Mouse (Mus musculus) hindbrain, embryonic 13.5 days (tissue): ENCODE measurements around the gene Swap70. TPM values are rescaled to one million over a fixed set of nuclear protein-coding genes. Genes with fewer than 3 reads are reported as not detected.

Experiments
- ATAC-seq: fragments of 200-750 bp; cut with Nextera tagmentation; 2 replicates; pipeline ENCODE4 v1.8.0; 2017; ENCODE audit warnings: moderate TSS enrichment; ENCODE audit not compliant: low FRiP score
- H3K27ac ChIP-seq: fragments of 300-500 bp; sonication (generic); 2 replicates; pipeline ENCODE4 v1.5.1; 2015; ENCODE audit warnings: inconsistent platforms, mild to moderate bottlenecking, moderate library complexity
- H3K27me3 ChIP-seq: fragments of 300-500 bp; sonication (generic); 2 replicates; pipeline ENCODE4 v1.6.1; 2015; ENCODE audit warnings: mild to moderate bottlenecking, inconsistent platforms
- H3K36me3 ChIP-seq: fragments of 300-500 bp; sonication (generic); 2 replicates; pipeline ENCODE4 v1.6.1; 2015; ENCODE audit warnings: mild to moderate bottlenecking, inconsistent platforms
- H3K4me1 ChIP-seq: fragments of 300-500 bp; sonication (generic); replicated peaks from 2 replicates; pipeline ENCODE4 v1.6.1; 2015; ENCODE audit warnings: inconsistent platforms
- H3K4me2 ChIP-seq: fragments of 300-500 bp; sonication (generic); 2 replicates; pipeline ENCODE4 v1.6.1; 2015; ENCODE audit warnings: inconsistent platforms, mild to moderate bottlenecking, moderate library complexity
- H3K4me3 ChIP-seq: fragments of 300-500 bp; sonication (generic); 2 replicates; pipeline ENCODE4 v1.5.1; 2015; ENCODE audit warnings: mild to moderate bottlenecking, inconsistent platforms
- H3K9ac ChIP-seq: fragments of 300-500 bp; sonication (generic); 2 replicates; pipeline ENCODE4 v1.6.1; 2015; ENCODE audit warnings: mild to moderate bottlenecking, inconsistent platforms
- H3K9me3 ChIP-seq: fragments of 300-500 bp; sonication (generic); 2 replicates; pipeline ENCODE4 v1.6.1; 2016; ENCODE audit warnings: inconsistent platforms
- WGBS: fragments of 180-500 bp; shearing (Covaris S2); methylation state at CpG from one replicate; pipeline ENCODE4 v1.1.7; 2015; 5-methylcytosine and 5-hydroxymethylcytosine counted together
- polyA plus RNA-seq: library from polyadenylated mRNA; unstranded; fragments of >200 nt; fragmentation: Nextera tagmentation; extraction: Ambion mirVana; gene quantifications from 2 replicates; pipeline ENCODE4 v1.2.1, GENCODE M21; 2015

Gene Swap70
- polyA plus RNA-seq, 1 experiment from 2014 or later = 11.2 TPM

DNA sequence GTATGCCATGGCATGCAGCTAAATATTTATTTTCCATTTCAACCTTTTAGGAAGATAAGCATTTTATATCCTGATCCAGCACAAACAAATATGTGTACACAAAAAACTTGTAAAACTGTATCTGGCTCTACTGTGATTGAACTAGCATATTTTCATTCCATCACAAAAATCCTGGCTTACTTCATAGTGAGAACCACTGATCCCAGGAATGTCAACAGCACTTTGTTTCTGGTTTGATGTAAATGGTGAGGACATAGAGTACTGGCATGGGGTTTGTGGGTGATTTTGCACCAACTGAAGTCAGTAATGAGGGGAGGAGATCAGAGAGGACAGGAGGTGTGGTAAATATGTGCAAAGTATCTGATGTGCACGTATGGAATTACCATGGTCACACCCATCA, 41.1 kb downstream of the Swap70 start:
- Histone ChIP-seq H3K4me3 (no peak overlapping the region), H3K27ac (no peak overlapping the region), H3K27me3 (no peaks in the 10 kb centered on the region), H3K9me3 (no peaks in the 10 kb centered on the region), H3K36me3 (no peaks in the 10 kb centered on the region), H3K9ac (no peak overlapping the region), H3K4me2 (no peak overlapping the region), H3K4me1 (no peaks in the 10 kb centered on the region)
- WGBS = 67% methylated on average over 1 of the region's 1 CpGs
- no peak for ATAC-seq

DNA sequence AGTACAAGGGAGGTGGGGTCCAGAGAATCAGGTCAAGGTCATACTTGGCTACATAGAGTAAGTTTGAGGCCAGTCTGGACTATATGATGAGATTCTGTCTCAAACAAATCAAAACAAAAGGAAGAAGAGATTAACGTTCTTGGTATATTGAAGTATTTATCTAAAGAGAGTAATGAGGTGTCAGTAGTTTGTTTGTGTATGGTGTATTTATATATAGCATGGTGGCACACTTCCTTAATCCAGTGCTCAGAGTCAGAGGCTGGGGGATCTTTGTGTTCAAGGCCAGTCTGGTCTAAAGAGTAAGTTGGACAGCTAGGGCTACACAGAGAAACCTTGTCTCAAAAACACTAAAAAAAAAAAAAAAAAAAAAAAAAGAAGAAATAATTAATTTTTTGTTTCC, 42.0 kb downstream of the Swap70 start:
- WGBS = 82% methylated on average over 1 of the region's 1 CpGs
- H3K36me3 ChIP-seq = no peaks in the 10 kb centered on the region
- no peaks in the 10 kb centered on the region for H3K27me3 ChIP-seq
- no peaks in the 10 kb centered on the region for H3K9me3 ChIP-seq
- no peak overlapping the region for H3K9ac ChIP-seq
- H3K4me1 ChIP-seq = no peaks in the 10 kb centered on the region
- no peak overlapping the region for H3K4me3 ChIP-seq
- no peak for ATAC-seq
- no peak overlapping the region for H3K4me2 ChIP-seq
- no peak overlapping the region for H3K27ac ChIP-seq

DNA sequence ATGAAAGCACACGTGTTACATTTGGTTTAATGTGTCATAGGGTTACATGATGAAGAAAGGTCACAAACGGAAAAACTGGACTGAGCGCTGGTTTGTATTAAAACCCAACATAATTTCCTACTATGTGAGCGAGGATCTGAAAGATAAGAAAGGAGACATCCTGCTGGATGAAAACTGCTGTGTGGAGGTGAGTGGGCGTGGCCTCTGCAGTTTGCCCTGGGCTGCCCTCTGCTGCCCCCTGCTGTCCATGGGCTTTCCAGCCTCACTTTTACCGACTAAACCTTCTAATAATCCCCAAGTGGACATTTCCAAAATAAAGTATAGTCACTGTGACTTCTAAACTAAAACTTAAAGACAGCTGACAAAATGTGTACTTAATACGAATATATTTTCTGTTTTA, 44.3 kb downstream of the Swap70 start:
- Histone ChIP-seq H3K9me3 (no peaks in the 10 kb centered on the region), H3K9ac (no peak overlapping the region), H3K36me3 (no peaks in the 10 kb centered on the region), H3K4me1 (no peaks in the 10 kb centered on the region), H3K4me3 (no peak overlapping the region), H3K27ac (no peak overlapping the region), H3K27me3 (no peaks in the 10 kb centered on the region), H3K4me2 (no peak overlapping the region)
- ATAC-seq = no peak
- WGBS = 36% methylated on average over 7 of the region's 7 CpGs

DNA sequence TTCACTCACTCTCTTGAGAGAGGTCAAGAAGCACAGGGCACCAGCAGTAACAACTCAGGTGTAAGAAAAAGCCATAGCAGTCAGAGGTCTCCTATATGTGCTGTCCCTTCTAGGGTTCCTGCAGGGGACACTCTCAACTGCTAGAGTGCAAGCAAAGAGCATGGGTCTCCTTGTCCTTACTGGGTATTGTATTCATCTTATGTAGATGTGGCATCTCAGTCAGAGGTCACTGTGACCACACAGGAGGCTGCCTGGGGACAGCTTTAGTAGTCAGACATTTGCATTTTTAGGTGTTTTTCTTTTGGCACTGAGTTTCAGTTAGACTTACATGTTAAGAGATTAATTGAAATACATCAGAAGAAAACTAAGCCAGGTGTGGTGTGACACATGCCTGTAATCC, 45.5 kb downstream of the Swap70 start:
- Histone ChIP-seq H3K36me3 (no peaks in the 10 kb centered on the region), H3K4me1 (no peaks in the 10 kb centered on the region), H3K27ac (no peak overlapping the region), H3K27me3 (no peaks in the 10 kb centered on the region), H3K9me3 (no peaks in the 10 kb centered on the region), H3K9ac (no peak overlapping the region), H3K4me2 (no peak overlapping the region), H3K4me3 (no peak overlapping the region)
- ATAC-seq = no peak

DNA sequence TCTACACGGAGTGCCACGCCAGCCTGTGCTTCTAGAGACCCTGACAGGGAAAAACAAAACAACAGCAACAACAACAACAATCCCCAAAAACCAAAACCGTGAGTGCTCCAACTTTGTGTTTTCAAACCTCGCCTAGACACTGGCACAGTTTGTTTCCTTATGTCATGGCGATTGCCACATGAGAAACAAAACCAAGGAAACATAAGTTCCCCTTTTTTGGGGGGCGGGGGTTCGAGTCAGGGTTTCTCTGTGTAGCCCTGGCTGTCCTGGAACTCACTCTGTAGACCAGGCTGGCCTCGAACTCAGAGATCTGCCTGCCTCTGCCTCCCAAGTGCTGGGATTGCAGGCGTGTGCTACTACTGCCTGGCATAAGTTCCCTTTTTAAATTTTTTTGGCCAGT, 46.5 kb downstream of the Swap70 start:
- no peak overlapping the region for H3K27ac ChIP-seq
- no peak for ATAC-seq
- H3K4me1 ChIP-seq = no peaks in the 10 kb centered on the region; the same call in 1 of the 2 replicates
- no peak overlapping the region for H3K4me3 ChIP-seq
- no peak overlapping the region for H3K9ac ChIP-seq
- WGBS = 92% methylated on average over 9 of the region's 9 CpGs
- no peaks in the 10 kb centered on the region for H3K9me3 ChIP-seq
- no peaks in the 10 kb centered on the region for H3K36me3 ChIP-seq
- no peaks in the 10 kb centered on the region for H3K27me3 ChIP-seq
- no peak overlapping the region for H3K4me2 ChIP-seq

DNA sequence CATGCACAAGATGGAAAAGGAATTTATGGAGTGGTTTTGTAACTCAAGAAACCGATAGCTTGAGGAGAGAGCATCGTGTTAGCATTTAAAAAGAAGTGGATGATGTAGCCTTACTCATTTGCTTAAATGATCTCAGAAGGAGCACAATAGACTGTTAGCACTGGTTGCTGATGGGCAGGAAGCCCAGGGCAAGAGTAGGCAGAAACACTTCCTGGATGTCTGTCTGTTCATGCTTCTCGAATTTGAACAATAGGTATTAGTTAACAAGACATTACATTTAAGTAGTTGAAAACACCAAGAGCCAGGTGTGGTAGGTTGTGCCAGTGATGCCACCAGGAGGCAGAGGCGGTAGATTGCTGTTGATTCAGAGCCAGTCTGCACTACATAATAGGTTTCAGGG, 47.0 kb downstream of the Swap70 start:
- Histone ChIP-seq H3K4me2 (no peak overlapping the region), H3K9ac (no peak overlapping the region), H3K4me3 (no peak overlapping the region), H3K27ac (no peak overlapping the region), H3K27me3 (no peaks in the 10 kb centered on the region), H3K4me1 (no peaks in the 10 kb centered on the region; the same call in 1 of the 2 replicates), H3K36me3 (no peaks in the 10 kb centered on the region), H3K9me3 (no peaks in the 10 kb centered on the region)
- 79% methylated on average over 4 of the region's 4 CpGs for WGBS
- no peak for ATAC-seq

DNA sequence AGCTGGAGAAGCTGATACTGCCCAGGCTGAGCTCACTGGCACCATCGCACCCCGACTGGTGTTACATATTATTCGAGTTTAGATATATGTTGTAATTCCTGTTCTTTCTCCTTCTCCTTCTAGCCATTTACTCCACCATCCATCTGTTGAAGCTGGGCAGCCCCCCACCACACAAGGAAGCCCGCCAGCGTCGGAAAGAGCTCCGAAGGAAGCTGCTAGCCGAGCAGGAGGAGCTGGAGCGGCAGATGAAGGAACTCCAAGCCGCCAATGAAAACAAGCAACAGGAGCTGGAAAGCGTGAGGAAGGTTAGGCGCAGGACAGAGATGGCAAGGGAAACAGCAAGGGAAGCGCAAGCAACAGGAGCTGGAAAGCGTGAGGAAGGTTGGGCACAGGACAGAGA, 48.3 kb downstream of the Swap70 start:
- no peak for ATAC-seq
- H3K4me1 ChIP-seq = no peaks in the 10 kb centered on the region; the same call in 1 of the 2 replicates
- no peak overlapping the region for H3K9ac ChIP-seq
- no peak overlapping the region for H3K4me2 ChIP-seq
- H3K4me3 ChIP-seq = no peak overlapping the region
- H3K27ac ChIP-seq = 0 out of 2 replicates have a peak overlapping the region, but pooled peaks have one; percentile 18
- no peaks in the 10 kb centered on the region for H3K9me3 ChIP-seq
- H3K36me3 ChIP-seq = no peaks in the 10 kb centered on the region; the same call in 1 of the 2 replicates
- WGBS = 90% methylated on average over 14 of the region's 14 CpGs
- no peaks in the 10 kb centered on the region for H3K27me3 ChIP-seq

DNA sequence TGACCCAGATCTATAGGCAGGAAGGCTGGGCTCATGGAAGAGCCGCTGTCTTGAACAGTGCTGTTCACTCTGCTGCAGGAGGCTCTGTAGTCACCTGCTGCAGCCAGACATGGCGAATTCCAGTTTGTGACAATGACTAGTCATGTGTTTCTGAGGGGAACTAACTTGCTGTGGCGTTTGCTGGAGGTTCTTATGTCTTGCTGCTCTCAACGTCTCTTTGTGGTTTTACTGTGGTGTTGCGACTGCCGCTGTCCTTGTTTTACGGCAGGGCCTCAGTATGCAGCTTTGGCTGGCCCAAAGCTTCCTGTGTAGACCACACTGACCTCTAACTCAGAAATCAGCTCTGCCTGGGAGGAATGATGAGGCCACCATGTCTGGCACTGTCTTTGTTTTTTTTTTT, 48.9 kb downstream of the Swap70 start:
- no peak for ATAC-seq

DNA sequence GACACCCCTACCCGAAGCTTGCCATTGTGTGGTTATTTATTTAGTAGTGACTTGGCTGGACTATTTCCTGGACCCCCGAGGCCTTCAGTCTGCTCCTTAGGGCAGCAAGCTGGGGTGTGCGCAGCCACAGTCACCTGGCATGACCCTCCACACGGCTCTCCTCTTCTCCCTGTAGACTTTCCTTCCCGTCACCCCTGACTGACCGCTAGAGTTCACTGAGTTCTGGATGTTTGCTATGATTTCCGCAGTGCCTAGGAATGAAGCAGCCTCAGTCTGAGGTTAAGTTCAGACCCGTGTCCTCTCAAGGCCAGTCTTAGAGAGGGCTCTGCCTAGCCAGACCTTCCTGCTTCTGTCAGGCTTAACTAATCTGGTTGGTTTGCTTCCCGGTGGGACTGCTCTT, 50.3 kb downstream of the Swap70 start:
- Histone ChIP-seq H3K9me3 (no peaks in the 10 kb centered on the region), H3K4me2 (no peak overlapping the region), H3K27me3 (no peaks in the 10 kb centered on the region), H3K9ac (no peak overlapping the region), H3K4me3 (no peak overlapping the region), H3K4me1 (no peaks in the 10 kb centered on the region; the same call in 1 of the 2 replicates), H3K27ac (no peak overlapping the region), H3K36me3 (no peaks in the 10 kb centered on the region; the same call in 1 of the 2 replicates)
- 75% methylated on average over 9 of the region's 9 CpGs for WGBS
- no peak for ATAC-seq

More for the DNA sequence above, 48.9 kb downstream of the Swap70 start:
- Histone ChIP-seq H3K4me3 (no peak overlapping the region), H3K4me1 (no peaks in the 10 kb centered on the region; the same call in 1 of the 2 replicates), H3K4me2 (no peak overlapping the region), H3K9ac (no peak overlapping the region), H3K27ac (no peak overlapping the region), H3K36me3 (no peaks in the 10 kb centered on the region; the same call in 1 of the 2 replicates), H3K9me3 (no peaks in the 10 kb centered on the region), H3K27me3 (no peaks in the 10 kb centered on the region)
- WGBS = 89% methylated on average over 7 of the region's 7 CpGs

DNA sequence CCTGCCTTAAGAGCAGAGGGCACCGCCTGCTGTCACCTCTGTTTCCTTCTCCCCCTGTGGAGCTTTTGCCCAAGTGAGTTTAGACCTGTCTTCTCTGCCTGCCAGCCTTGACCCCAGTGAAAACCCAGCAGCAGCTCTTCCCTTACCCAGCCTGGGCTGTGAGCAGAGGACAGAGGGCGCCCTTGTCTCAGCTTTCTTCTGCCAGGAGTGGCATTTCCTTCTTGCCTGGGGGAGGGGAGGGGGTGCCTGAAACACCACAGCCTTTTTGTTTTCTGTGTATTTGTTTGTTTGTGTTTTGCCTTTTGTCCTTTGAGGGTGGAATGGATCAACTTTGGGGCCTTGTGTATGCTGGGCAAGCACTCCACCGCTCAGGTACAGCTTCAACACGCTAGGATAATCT, 50.9 kb downstream of the Swap70 start:
- Histone ChIP-seq H3K9ac (no peak overlapping the region), H3K27me3 (no peaks in the 10 kb centered on the region), H3K36me3 (no peaks in the 10 kb centered on the region; the same call in 1 of the 2 replicates), H3K9me3 (no peaks in the 10 kb centered on the region), H3K4me2 (no peak overlapping the region), H3K4me3 (no peak overlapping the region), H3K27ac (no peak overlapping the region), H3K4me1 (no peaks in the 10 kb centered on the region; the same call in 1 of the 2 replicates)
- ATAC-seq = no peak
- 82% methylated on average over 4 of the region's 4 CpGs for WGBS

DNA sequence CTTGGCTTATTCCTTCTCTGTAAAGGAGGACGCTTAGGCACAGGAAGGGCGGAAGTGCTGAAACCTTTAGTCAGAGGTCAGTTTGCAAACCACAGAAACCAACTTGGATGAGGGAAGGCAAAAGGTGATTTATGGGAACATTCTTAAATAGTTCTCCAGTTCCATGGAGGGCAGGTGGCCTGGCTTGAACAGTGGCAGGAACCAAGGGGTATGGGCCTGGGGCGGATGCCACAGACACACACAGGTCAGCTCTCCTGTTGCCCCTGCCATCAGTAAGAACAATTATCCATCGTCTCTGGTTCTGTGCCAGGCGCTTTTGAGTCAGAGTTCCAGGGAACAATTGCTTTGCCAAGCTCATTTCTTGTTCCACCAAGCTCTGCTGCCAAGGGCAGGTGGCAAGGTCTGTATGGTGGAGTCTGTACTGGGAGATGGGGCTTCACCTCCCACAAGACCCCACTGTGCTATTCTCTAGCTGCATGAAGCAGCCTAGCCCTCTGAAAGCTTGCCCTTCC, 56.3 kb downstream of the Swap70 start:
- H3K27me3 ChIP-seq = no peaks in the 10 kb centered on the region
- no peak overlapping the region for H3K9ac ChIP-seq
- H3K4me3 ChIP-seq = no peak overlapping the region
- H3K9me3 ChIP-seq = no peaks in the 10 kb centered on the region
- WGBS = 93% methylated on average over 5 of the region's 5 CpGs
- no peak for ATAC-seq
- no peaks in the 10 kb centered on the region; the same call in 1 of the 2 replicates for H3K4me1 ChIP-seq
- no peak overlapping the region for H3K27ac ChIP-seq
- H3K4me2 ChIP-seq = no peak overlapping the region
- peaks cover 13% of the 10 kb centered on the region for H3K36me3 ChIP-seq

DNA sequence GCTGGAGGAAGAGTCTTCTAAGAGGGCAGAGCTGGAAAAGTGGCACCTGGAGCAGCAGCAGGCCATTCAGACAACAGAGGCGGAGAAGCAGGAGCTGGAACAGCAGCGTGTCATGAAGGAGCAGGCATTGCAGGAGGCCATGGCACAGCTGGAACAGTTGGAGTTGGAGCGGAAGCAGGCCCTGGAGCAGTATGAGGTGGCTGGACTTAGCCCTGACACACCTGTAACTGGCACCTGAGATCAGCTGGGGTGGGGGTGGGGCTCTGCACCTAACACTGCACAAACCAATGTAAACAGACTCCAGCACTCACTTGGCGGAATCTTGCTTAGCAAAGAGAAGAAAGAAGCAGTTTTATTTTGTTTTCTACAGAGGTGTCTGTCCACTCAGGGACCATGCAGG, 57.7 kb downstream of the Swap70 start:
- no peak for ATAC-seq
- Histone ChIP-seq H3K27ac (no peak overlapping the region), H3K27me3 (no peaks in the 10 kb centered on the region), H3K4me2 (no peak overlapping the region), H3K9me3 (no peaks in the 10 kb centered on the region), H3K4me3 (no peak overlapping the region), H3K9ac (no peak overlapping the region), H3K4me1 (no peaks in the 10 kb centered on the region), H3K36me3 (peaks cover 13% of the 10 kb centered on the region)
- WGBS = 93% methylated on average over 4 of the region's 4 CpGs

DNA sequence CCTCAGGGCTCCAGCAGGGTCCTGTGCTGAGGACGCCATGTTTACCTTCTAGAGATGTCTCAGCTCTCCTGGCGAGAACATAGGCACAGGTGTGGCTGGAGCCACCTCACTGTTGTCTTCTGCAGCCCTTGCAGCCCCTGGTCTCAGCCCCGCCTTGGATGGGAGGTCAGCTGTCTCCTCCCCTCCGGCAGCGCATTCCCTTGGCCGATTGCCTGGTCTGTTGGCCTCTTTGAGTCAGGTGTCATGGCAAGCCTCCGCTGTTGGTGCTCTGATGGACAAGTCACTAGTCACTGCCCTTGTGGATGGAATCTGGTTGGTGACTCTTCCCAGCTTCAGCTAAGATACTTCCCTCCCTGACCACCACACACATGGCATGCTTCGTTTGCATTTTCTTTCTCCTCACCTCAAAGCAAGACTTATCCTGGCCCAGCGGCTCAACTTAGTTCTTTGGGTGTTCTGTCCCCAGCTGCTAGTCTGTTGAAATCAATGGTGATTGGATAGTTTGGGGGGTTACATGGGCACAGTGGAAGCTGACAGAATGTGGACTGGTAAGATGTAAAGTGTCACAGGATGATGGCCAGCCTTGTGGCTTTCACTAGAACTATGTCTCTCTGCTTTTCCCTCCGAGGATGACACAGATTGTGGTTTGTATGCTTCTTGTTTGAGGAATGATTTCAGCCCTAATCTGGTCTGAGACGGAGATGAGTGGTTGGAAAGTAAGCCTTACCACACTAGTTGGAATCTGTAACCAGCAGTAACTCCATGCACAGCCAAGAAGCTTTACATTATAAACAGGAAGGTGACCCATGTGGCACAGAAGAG, 60.1 kb downstream of the Swap70 start:
- Histone ChIP-seq H3K4me2 (no peak overlapping the region), H3K36me3 (peaks cover 13% of the 10 kb centered on the region), H3K27me3 (no peaks in the 10 kb centered on the region), H3K4me1 (no peaks in the 10 kb centered on the region), H3K27ac (no peak overlapping the region), H3K4me3 (no peak overlapping the region), H3K9me3 (no peaks in the 10 kb centered on the region), H3K9ac (no peak overlapping the region)
- ATAC-seq = no peak
- 92% methylated on average over 11 of the region's 11 CpGs for WGBS
